Mouse (Mus musculus): ENCODE results near the gene Dhrs7c. TPM values are rescaled to one million over a fixed set of nuclear protein-coding genes. Genes with fewer than 3 reads are reported as not detected.
A peak's percentile ranks its signal among the peaks of the same experiment; 100 is the strongest.

Dhrs7c gene
- total RNA-seq, 1 experiment = not detected

DNA sequence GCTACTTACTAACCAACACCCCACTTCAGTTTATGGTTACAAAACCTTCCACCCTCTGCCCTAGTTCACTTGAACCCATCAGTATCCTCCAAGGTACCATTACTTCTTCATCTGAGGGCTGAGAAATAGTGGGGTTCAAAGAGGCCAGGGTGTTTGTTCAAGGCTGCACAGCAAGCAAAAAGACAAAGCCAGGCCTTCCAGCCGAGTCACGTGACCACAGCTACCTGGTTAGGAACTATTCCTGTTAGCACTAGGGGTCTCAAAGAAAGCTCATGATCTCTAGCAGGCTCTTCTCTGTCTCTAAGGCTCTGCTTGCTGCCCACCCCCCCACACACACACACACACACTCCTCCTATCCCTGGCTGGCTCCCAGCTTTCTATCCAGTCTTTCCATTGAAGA lies 26.3 kb upstream of the Dhrs7c start:
- Histone ChIP-seq H3K9me3 (ENCODE audit: control insufficient read depth, insufficient read depth, low read depth, low read length) (no peaks in the 10 kb centered on the region), H3K9ac (ENCODE audit: insufficient read depth, low read depth, low read length, poor library complexity, severe bottlenecking) (no peak overlapping the region), H3K36me3 (ENCODE audit: control insufficient read depth, insufficient read depth, low read length, poor library complexity, severe bottlenecking) (no peaks in the 10 kb centered on the region), H3K4me1 (ENCODE audit: control insufficient read depth in 2 of 2, insufficient read depth in 2 of 2, low read length in 2 of 2, poor library complexity in 1 of 2) (no peaks in the 10 kb centered on the region), H3K27ac (ENCODE audit: insufficient read depth, low read depth, low read length, poor library complexity, severe bottlenecking) (no peak overlapping the region), H3K4me3 (ENCODE audit: insufficient read depth in 1 of 2, low read depth in 1 of 2, low read length in 2 of 2, poor library complexity in 1 of 2, severe bottlenecking in 1 of 2) (no peak overlapping the region)
- no peak for TF ChIP-seq ZC3H11A (IDR thresholded peaks at IDR 0.05; ENCODE audit: borderline replicate concordance, low read depth, low read length)
- no peak for TF ChIP-seq ZNF384 (IDR thresholded peaks at IDR 0.05; ENCODE audit: low read depth, low read length)
- TF ChIP-seq CHD2 (IDR thresholded peaks at IDR 0.05; ENCODE audit: low read depth, low read length) = no peak
- TF ChIP-seq HCFC1 (IDR thresholded peaks at IDR 0.05; ENCODE audit: borderline replicate concordance, insufficient read depth, low read length) = no peak
- no peak for TF ChIP-seq MAFK (IDR thresholded peaks at IDR 0.05; ENCODE audit: insufficient read depth, low read depth, low read length)
- in situ Hi-C loops (cut with MboI; ENCODE audit: low sequenced_read_pairs in 2 of 2, unreplicated experiment in 2 of 2) = no loop called here
- DNase-seq (ENCODE audit: low read depth, low spot score) = no peak

DNA sequence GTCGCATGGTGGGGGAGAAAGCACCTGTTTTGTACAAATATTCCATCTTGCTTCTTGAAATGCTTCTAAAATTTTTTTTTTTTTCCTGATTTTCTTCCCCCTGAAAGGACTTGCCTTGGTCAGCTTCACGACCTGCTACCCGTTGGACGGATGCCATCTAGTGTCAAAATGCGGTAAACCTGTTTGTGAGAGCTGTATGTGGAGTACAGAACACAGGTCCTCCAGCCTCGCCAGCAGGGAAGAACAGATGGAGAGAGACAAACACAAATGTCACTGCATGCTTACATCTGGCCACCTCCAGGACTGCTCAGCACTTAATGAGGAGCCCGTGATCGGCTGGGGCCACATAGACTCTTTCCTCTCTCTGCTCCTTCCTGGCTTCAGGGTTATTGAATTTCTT lies 25.4 kb upstream of the Dhrs7c start:
- H3K4me3 ChIP-seq (ENCODE audit: insufficient read depth in 1 of 2, low read depth in 1 of 2, low read length in 2 of 2, poor library complexity in 1 of 2, severe bottlenecking in 1 of 2) = no peak overlapping the region
- H3K9me3 ChIP-seq (ENCODE audit: control insufficient read depth, insufficient read depth, low read depth, low read length) = no peaks in the 10 kb centered on the region
- no peaks in the 10 kb centered on the region for H3K36me3 ChIP-seq (ENCODE audit: control insufficient read depth, insufficient read depth, low read length, poor library complexity, severe bottlenecking)
- in situ Hi-C loops (cut with MboI; ENCODE audit: low sequenced_read_pairs in 2 of 2, unreplicated experiment in 2 of 2) = no loop called here
- no peaks in the 10 kb centered on the region for H3K4me1 ChIP-seq (ENCODE audit: control insufficient read depth in 2 of 2, insufficient read depth in 2 of 2, low read length in 2 of 2, poor library complexity in 1 of 2)
- no peak overlapping the region for H3K9ac ChIP-seq (ENCODE audit: insufficient read depth, low read depth, low read length, poor library complexity, severe bottlenecking)
- H3K27ac ChIP-seq (ENCODE audit: insufficient read depth, low read depth, low read length, poor library complexity, severe bottlenecking) = no peak overlapping the region
- DNase-seq (ENCODE audit: low read depth, low spot score) = peak; percentile 15
- no peak for TF ChIP-seq MAFK (IDR thresholded peaks at IDR 0.05; ENCODE audit: insufficient read depth, low read depth, low read length)
- TF ChIP-seq ZNF384 (IDR thresholded peaks at IDR 0.05; ENCODE audit: low read depth, low read length) = no peak
- no peak for TF ChIP-seq CHD2 (IDR thresholded peaks at IDR 0.05; ENCODE audit: low read depth, low read length)
- TF ChIP-seq ZC3H11A (IDR thresholded peaks at IDR 0.05; ENCODE audit: borderline replicate concordance, low read depth, low read length) = no peak

DNA sequence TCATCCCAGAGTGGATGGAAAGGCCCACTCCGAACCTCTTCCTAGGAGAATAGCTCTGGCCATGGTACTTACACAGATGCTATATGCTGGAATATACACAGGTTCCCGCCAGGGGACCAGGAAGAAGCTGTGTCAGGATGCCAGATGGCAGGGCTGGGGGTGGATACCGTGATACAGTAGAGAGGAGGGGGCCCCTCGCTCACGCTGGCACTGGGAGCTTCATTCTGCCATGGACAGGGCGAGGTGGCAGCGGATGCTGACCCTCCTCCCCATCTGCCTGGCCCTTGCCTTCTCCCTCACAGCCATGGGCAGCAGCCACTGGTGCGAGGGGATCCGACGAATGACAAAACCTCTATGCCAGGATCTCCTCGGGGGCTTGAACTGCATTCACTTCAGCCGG lies 23.6 kb upstream of the Dhrs7c start, which contains the start of gene Gsg1l2:
TSS of gene Gsg1l2 (plus strand) at position 230 of the 400 bp plus-strand sequence.
- no peak for DNase-seq (ENCODE audit: low read depth, low spot score)
- Histone ChIP-seq H3K9ac (ENCODE audit: insufficient read depth, low read depth, low read length, poor library complexity, severe bottlenecking) (no peak within 1 kb of the TSS), H3K9me3 (ENCODE audit: control insufficient read depth, insufficient read depth, low read depth, low read length) (no peaks in the 10 kb centered on the region), H3K4me1 (ENCODE audit: control insufficient read depth in 2 of 2, insufficient read depth in 2 of 2, low read length in 2 of 2, poor library complexity in 1 of 2) (no peaks in the 10 kb centered on the region), H3K36me3 (ENCODE audit: control insufficient read depth, insufficient read depth, low read length, poor library complexity, severe bottlenecking) (no peaks in the 10 kb centered on the region), H3K4me3 (ENCODE audit: insufficient read depth in 1 of 2, low read depth in 1 of 2, low read length in 2 of 2, poor library complexity in 1 of 2, severe bottlenecking in 1 of 2) (no peak within 1 kb of the TSS), H3K27ac (ENCODE audit: insufficient read depth, low read depth, low read length, poor library complexity, severe bottlenecking) (no peak within 1 kb of the TSS)
- in situ Hi-C loops (cut with MboI; ENCODE audit: low sequenced_read_pairs in 2 of 2, unreplicated experiment in 2 of 2) = no loop called here
- TF ChIP-seq ZNF384 (IDR thresholded peaks at IDR 0.05; ENCODE audit: low read depth, low read length) (no peak), CHD2 (IDR thresholded peaks at IDR 0.05; ENCODE audit: low read depth, low read length) (no peak), HCFC1 (IDR thresholded peaks at IDR 0.05; ENCODE audit: borderline replicate concordance, insufficient read depth, low read length) (no peak), MAFK (IDR thresholded peaks at IDR 0.05; ENCODE audit: insufficient read depth, low read depth, low read length) (no peak), ZC3H11A (IDR thresholded peaks at IDR 0.05; ENCODE audit: borderline replicate concordance, low read depth, low read length) (no peak)

DNA sequence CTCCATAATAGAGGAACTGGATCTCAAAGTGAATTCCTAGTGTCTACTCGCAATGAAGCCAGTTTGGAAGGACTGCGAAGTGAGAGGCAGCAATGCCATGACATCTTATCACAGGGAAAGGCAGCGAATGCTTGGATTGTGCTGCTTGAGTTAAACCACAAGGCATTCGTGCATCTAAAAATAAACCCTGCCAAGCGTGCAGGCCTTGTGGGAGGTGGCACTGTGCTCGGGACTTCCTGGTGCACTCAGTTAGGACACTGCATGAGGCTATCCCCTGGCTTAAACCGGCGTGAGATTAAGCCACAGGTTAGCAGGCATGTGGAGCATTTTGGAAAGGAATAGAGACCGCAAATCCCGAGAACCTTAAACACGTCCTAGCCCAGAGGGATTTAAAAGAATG lies 7.8 kb upstream of the Dhrs7c start:
- no peaks in the 10 kb centered on the region for H3K4me1 ChIP-seq (ENCODE audit: control insufficient read depth in 2 of 2, insufficient read depth in 2 of 2, low read length in 2 of 2, poor library complexity in 1 of 2)
- in situ Hi-C loops (cut with MboI; ENCODE audit: low sequenced_read_pairs in 2 of 2, unreplicated experiment in 2 of 2) = no loop called here
- DNase-seq (ENCODE audit: low read depth, low spot score) = no peak

DNA sequence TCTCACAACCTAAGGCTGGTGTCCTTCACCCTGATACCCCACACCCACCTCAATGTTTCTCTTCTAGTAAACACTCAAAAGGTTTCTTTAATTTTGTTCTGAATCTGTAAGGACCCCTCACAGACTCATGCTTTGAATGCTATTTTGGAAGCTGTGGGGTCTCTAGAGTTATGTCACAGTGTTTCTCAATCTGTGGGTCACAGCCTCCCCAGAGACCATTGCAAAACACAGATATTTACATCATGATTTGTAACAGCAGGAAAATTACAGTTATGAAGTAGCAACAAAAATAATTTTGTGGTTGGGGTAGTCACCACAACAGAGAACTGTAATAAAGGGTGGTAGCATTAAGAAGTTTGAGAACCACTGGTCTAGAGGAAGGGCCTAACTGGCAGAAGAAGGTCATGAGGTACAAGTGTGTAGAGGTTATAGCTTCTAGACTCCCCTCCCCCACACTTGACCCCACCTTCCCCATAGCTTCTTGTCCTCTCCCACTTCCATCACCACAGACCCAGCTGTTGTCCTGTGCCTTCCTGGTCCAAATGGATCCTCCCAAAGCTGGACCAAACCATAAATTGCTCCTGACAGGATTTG lies 2.2 kb downstream of the Dhrs7c start:
- in situ Hi-C loops (cut with MboI; ENCODE audit: low sequenced_read_pairs in 2 of 2, unreplicated experiment in 2 of 2) = no loop called here
- Histone ChIP-seq H3K9me3 (ENCODE audit: control insufficient read depth, insufficient read depth, low read depth, low read length) (no peaks in the 10 kb centered on the region), H3K27ac (ENCODE audit: insufficient read depth, low read depth, low read length, poor library complexity, severe bottlenecking) (no peak overlapping the region), H3K4me1 (ENCODE audit: control insufficient read depth in 2 of 2, insufficient read depth in 2 of 2, low read length in 2 of 2, poor library complexity in 1 of 2) (0 out of 4 replicates have a peak, but pooled peaks cover 0 to 2% of the 10 kb centered on the region in 2 experiments), H3K36me3 (ENCODE audit: control insufficient read depth, insufficient read depth, low read length, poor library complexity, severe bottlenecking) (no peaks in the 10 kb centered on the region), H3K4me3 (ENCODE audit: insufficient read depth in 1 of 2, low read depth in 1 of 2, low read length in 2 of 2, poor library complexity in 1 of 2, severe bottlenecking in 1 of 2) (no peak overlapping the region), H3K9ac (ENCODE audit: insufficient read depth, low read depth, low read length, poor library complexity, severe bottlenecking) (no peak overlapping the region)
- TF ChIP-seq HCFC1 (IDR thresholded peaks at IDR 0.05; ENCODE audit: borderline replicate concordance, insufficient read depth, low read length) (no peak), MAFK (IDR thresholded peaks at IDR 0.05; ENCODE audit: insufficient read depth, low read depth, low read length) (no peak), ZNF384 (IDR thresholded peaks at IDR 0.05; ENCODE audit: low read depth, low read length) (no peak), ZC3H11A (IDR thresholded peaks at IDR 0.05; ENCODE audit: borderline replicate concordance, low read depth, low read length) (no peak), CHD2 (IDR thresholded peaks at IDR 0.05; ENCODE audit: low read depth, low read length) (no peak)
- no peak for DNase-seq (ENCODE audit: low read depth, low spot score)

More for the DNA sequence above, 7.8 kb upstream of the Dhrs7c start:
- no peak overlapping the region for H3K4me3 ChIP-seq (ENCODE audit: insufficient read depth in 1 of 2, low read depth in 1 of 2, low read length in 2 of 2, poor library complexity in 1 of 2, severe bottlenecking in 1 of 2)
- no peak overlapping the region for H3K27ac ChIP-seq (ENCODE audit: insufficient read depth, low read depth, low read length, poor library complexity, severe bottlenecking)
- H3K36me3 ChIP-seq (ENCODE audit: control insufficient read depth, insufficient read depth, low read length, poor library complexity, severe bottlenecking) = no peaks in the 10 kb centered on the region
- TF ChIP-seq ZNF384 (IDR thresholded peaks at IDR 0.05; ENCODE audit: low read depth, low read length) = no peak
- TF ChIP-seq HCFC1 (IDR thresholded peaks at IDR 0.05; ENCODE audit: borderline replicate concordance, insufficient read depth, low read length) = no peak
- no peaks in the 10 kb centered on the region for H3K9me3 ChIP-seq (ENCODE audit: control insufficient read depth, insufficient read depth, low read depth, low read length)
- no peak overlapping the region for H3K9ac ChIP-seq (ENCODE audit: insufficient read depth, low read depth, low read length, poor library complexity, severe bottlenecking)
